Mouse (Mus musculus) induced T-regulatory cell, adult 2 months (primary cell): ENCODE results near the gene Sema4a.

Source experiments
- DNase-seq: peaks from one replicate; pipeline ENCODE4 v3.0.0-alpha.2; 2012; ENCODE audit warnings: low read depth

Sema4a gene

GRCm38 (mm10) chr3:88486043-88486442 lies 25.1 kb upstream of the Sema4a start:
- DNase-seq = no peak

GRCm38 (mm10) chr3:88484597-88485316 lies 23.8 kb upstream of the Sema4a start:
- DNase-seq = peak; percentile 65

GRCm38 (mm10) chr3:88483621-88484020 lies 22.6 kb upstream of the Sema4a start:
- peak; percentile 90 for DNase-seq

GRCm38 (mm10) chr3:88483141-88483540 lies 22.2 kb upstream of the Sema4a start:
- no peak for DNase-seq

- no peak for DNase-seq
These were observed 21.4 kb upstream of the Sema4a start for GRCm38 (mm10) chr3:88482336-88482735.

- DNase-seq = no peak
These were observed 20.5 kb upstream of the Sema4a start for GRCm38 (mm10) chr3:88481372-88482040.

- DNase-seq = no peak
These were observed 19.7 kb upstream of the Sema4a start for GRCm38 (mm10) chr3:88480679-88481078.

GRCm38 (mm10) chr3:88479828-88480227 lies 18.8 kb upstream of the Sema4a start:
- DNase-seq = no peak

GRCm38 (mm10) chr3:88479163-88479562 lies 18.2 kb upstream of the Sema4a start:
- DNase-seq = no peak

- peak; percentile 90 for DNase-seq
These were observed 16.8 kb upstream of the Sema4a start for GRCm38 (mm10) chr3:88477735-88478134.

GRCm38 (mm10) chr3:88476403-88476802 lies 15.4 kb upstream of the Sema4a start:
- DNase-seq = peak; percentile 69

- DNase-seq = no peak
These were observed 12.6 kb upstream of the Sema4a start for GRCm38 (mm10) chr3:88473571-88473970.

GRCm38 (mm10) chr3:88473020-88473419 lies 12.0 kb upstream of the Sema4a start:
- DNase-seq = no peak

- DNase-seq = no peak
These were observed 10.0 kb upstream of the Sema4a start for GRCm38 (mm10) chr3:88470943-88471479.

- no peak for DNase-seq
These were observed 8.5 kb upstream of the Sema4a start for GRCm38 (mm10) chr3:88469466-88469865.

- DNase-seq = peak; percentile 95
These were observed 6.3 kb upstream of the Sema4a start for GRCm38 (mm10) chr3:88467116-88467824.

GRCm38 (mm10) chr3:88465127-88465526 lies 4.1 kb upstream of the Sema4a start:
- DNase-seq = no peak

GRCm38 (mm10) chr3:88464425-88464824 lies 3.4 kb upstream of the Sema4a start:
- DNase-seq = no peak

GRCm38 (mm10) chr3:88460029-88460428 lies 953 bp downstream of the Sema4a start:
- no peak for DNase-seq

GRCm38 (mm10) chr3:88458778-88459219 lies 2.2 kb downstream of the Sema4a start:
- no peak for DNase-seq

GRCm38 (mm10) chr3:88456746-88457532 lies 4.0 kb downstream of the Sema4a start:
- DNase-seq = peak; percentile 73

- no peak for DNase-seq
These were observed 4.7 kb downstream of the Sema4a start for GRCm38 (mm10) chr3:88456313-88456712.
